Mouse (Mus musculus): Measurements from ENCODE around the gene Jun.

The Jun gene

DNA sequence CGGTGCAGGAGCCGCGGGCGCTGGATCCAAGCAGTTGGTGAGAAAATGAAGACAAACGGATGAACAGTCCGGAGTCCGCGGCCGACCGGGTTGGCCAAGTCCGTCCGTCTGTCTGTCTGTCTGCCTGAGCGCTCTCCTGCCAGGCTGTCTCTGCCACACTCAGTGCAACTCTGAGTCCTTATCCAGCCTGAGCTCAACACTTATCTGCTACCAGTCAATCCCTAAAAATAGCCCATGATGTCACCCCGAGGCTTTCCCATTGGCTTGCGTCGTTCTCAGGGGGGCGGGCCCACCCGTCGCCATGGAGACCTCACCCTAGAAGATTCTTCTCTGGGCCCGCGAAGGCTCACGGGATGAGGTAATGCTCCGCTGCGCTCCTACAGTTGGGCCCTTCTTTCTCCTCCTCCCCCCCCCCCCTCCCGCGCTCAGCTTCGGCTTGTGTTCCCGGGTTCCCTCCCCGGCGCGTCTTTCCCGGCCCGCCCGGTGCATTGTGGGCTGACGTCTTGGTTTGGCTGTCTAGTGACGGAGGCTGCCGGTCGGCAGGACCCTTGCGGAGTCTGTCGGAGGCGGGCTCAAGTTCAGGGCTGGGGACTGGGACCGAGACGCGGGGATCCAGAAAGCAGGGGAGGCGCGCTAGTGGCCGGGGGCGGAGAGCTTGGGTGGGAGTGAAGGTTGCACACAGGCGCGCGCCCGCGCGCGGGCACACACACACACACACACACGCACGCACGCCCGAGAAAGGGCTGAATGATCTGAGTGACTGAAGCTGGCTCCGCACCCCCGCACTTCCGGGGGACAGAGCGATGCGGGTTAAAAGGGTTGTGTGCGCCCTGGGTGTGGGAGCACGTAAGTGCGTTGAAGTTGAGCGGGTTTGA is at the start of gene Jun:
Gene Jun, minus strand, starts transcription at position 198 of the 875 bp plus-strand sequence.
- in situ Hi-C loops (cut with MboI; ENCODE audit: low sequenced_read_pairs): loop anchor here (25.0 kb wide), 1 partner anchor 235 kb away; no protein-coding TSS in a partner anchor

DNA sequence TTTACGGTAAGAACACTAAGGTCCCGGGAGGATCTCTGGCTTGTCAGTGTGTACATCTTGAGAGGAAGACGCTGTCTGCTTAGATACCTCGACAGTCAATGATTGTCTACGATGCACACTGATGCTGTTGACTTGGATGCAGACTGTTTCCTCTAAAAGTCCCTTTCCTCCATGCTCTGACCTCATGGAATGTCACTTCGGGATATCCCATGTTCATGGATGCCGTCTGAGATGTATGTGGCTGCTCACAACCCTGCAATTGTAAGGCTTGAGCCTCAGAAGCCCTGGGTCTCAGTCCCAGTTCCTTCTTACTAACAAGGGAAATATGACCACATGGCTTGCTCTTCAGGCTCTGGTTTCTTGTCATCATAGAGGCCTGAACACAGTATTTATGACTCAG is 49.7 kb upstream of the Jun start:
- in situ Hi-C loops (cut with MboI; ENCODE audit: low sequenced_read_pairs): no loop called here

DNA sequence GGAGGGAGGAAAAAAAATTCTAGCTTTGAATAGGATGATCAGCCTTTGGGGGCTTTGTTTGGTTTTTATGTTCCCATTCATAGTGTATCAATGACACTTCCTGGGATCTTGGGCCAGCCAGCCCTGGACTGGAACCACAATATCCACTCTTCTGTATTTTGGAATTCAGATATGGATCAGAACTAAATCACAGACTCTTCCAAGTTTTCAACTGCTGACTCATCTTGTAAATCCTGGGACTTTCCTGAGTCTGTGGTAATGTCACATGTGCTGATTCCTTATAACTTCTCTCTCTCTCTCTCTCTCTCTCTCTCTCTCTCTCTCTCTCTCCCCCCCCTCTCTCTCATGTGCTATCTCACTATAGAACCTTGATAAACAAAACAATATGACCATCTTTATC is 48.7 kb upstream of the Jun start:
- in situ Hi-C loops (cut with MboI; ENCODE audit: low sequenced_read_pairs): no loop called here

DNA sequence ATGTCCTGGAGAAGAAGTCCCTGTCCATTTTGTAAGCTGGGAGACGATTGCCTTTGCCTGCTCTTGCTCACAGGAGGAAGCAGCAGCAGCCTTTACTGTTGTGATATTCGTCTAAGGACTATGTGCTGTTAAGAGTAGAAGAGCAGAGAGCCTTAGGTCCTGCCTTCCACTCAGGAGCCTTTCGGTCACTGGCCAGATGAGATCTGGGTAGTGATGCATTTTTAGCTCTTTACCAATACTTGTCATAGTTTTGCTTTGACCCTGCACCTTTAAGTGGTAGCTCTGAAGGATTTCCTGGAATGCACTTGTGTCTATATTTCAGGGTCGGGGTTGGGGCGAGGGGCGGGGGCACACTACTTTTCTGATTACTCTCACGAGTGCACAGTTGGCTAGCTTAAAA is 47.4 kb upstream of the Jun start:
- in situ Hi-C loops (cut with MboI; ENCODE audit: low sequenced_read_pairs): no loop called here

DNA sequence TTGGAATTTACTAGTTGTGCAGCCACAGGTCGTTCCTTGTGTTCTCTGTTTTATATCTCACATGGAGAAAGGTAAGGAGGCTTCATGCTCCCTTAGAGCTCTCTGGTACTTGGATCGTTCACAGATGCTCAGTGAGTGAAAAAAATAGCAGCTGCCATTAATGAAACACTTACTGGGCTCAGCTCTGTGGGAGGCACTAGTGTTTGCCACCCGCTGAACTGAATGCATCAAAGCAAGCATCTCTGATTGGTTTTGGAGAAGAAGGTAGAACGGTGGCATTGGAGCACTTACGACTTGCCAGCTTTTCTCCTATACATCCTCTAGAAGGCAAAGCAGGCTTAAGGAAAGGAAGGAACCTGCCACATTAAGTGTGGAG is 46.7 kb upstream of the Jun start:
- in situ Hi-C loops (cut with MboI; ENCODE audit: low sequenced_read_pairs): no loop called here

DNA sequence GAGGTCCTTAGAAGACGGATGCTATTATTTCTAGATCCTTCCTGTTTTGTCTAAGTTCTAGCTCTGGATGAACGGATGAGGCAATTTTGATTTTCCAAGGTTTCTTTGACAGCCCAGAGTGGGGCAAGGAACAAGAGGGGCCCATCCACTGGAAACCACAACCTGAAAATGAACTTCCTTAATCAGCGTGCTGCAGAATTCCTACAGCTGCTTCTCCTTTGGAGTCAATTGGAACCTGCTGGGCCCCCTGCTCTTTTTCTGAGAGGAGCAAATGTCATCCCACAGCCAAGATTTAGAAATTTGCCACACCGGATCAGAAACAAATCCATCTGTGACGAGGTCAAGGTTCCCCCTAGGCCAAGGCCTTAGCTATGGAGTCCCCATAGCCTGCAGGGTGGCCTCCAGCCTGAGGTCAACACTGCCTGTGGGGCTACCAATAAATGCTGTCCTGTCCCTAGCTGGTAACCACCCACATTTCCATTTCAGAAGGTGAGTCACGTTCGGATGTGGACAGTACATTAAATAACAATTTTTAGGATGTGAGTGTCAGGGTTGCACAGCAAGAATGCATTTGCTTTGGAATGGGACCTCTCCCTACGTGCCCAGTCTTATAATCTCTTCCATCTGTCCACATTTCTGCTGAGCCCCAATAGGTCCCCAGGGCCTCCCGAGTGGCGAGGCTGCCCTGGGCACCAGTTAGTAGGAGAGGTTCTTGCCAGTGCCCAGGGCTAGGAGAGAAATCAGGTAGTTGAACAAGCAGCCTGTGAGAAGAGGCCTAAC is 46.1 kb upstream of the Jun start:
- in situ Hi-C loops (cut with MboI; ENCODE audit: low sequenced_read_pairs): no loop called here

DNA sequence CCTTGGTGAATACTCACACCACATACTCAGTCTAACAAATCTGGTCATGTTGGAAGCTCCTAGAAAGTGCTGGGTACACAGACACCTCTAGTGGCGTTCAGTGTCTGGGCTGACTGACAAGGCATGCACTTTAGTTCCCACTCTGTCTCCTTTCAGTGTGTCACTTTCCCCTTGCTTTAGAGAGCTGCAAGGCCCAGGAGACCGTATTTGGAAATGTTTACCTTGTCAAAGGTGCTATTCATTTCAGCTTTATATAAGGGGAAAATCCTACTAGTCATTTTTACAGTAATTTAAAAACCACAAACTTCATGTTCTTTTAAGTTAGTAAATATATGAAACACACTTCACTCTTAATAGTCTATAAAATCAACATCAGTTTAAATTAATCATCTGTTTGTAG is 44.7 kb upstream of the Jun start:
- in situ Hi-C loops (cut with MboI; ENCODE audit: low sequenced_read_pairs): no loop called here

DNA sequence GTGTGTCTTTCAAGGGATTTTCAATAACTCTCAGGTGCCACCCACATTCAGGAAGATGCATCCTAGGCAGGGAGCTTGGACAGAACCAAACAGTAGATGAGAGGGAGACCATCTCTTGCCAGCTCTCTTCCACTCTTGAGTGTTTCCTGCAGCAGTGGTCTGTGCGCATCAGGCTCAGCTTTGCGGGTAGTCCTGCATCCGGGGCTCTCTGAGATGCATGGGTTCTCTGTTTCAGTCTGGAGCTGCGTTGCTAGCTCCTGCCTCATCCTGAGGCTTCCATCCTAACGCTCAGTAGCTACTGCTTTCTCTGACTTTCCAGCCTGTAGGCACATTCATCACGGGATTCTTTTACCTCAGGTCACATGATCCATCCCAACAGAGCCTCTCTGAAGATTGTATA is 43.9 kb upstream of the Jun start:
- in situ Hi-C loops (cut with MboI; ENCODE audit: low sequenced_read_pairs): no loop called here

DNA sequence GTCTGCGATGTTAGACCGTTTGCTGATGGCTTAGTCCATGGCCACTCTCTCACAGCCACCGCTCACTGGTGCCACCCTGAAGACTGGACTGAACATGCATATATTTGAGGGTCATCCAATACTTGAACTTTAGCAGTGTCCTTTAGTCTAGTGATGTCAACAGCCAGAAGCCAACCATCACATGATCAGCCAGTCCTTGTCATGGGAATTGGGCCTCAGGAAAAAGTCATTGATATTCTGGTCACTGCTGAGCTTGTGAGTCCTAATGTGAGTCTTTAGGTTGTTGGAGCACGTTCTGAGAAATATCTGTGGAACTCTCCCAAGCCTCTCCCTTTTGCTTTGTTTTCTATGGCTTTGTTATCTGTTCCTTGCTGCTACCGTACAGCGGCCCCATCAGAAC is 43.3 kb upstream of the Jun start:
- in situ Hi-C loops (cut with MboI; ENCODE audit: low sequenced_read_pairs): no loop called here

DNA sequence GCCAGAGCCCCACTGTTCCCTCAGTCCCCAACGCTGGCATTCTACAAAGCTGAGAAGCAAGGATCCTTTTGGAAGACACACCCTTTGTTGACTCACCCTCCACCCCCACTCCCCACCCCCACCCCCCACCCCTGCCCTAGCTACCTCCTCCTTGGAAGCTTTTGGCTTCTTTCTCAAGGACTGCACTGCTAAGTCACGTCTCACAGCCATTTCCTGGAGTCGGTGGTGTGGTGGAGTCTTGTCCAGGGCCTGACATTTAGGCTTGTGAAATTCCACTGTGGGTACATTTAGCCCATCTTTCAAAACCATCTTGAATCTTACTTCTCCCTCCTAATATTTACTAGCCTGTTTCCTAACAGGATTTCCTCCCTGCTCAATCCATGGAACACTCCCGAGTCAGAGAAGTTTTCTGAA is 42.7 kb upstream of the Jun start:
- in situ Hi-C loops (cut with MboI; ENCODE audit: low sequenced_read_pairs): no loop called here

DNA sequence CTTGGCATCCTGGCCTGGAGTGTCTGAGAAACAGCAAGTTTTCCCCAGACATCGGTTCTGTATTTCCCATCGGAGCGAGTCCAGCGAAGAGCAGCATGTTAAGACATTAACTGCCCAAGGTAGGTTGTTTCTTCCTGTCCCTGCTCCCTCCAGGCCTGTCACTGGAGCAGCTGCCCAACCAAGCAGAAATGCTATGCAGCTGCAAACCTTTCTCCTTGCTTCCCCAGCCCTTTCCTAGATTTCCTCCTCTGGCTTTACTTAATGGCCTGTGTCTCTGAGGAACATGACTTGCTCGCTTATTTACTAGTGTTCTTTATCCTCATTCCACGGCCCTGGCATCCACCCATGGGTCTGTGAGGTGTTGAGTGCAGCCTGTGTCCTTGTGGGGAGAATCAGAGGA is 41.6 kb upstream of the Jun start:
- in situ Hi-C loops (cut with MboI; ENCODE audit: low sequenced_read_pairs): no loop called here

DNA sequence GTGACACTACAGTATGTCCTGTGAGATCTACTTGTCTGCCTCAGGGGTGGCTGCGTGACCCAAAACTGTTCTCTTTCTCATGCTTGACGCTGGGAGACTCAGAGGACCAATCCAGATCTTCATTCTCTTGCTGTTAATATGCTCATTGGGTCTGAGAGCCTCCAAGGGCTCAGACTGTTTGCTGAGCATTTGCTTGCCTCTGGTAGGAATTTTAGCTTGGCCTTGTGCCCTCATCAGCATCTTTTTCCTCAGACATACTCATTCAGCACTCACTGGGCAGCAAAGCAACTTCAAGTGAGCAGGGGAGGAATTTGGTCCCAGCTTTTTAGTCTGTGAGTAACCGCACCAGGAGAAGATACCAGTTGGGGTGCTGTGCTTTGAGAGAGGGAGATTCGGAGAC is 40.5 kb upstream of the Jun start:
- in situ Hi-C loops (cut with MboI; ENCODE audit: low sequenced_read_pairs): no loop called here

DNA sequence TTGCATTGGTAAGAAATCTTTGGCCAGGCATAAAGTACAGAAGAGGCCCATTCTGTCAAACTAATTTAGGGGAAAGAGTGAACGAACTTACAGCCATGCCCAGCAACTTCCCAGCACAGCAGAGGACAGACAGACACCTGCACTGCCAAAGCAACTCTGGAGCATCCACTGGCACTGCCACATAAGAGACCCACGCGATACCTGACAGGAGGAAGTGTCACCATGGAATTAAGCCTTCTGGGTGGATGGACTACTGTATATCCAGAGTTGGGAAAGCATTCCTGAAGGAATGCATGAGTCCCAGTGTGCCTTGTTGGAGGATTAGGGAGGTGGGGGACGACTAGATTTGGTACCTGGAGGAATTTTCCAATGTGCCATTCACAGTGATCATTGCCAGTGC is 39.5 kb upstream of the Jun start:
- in situ Hi-C loops (cut with MboI; ENCODE audit: low sequenced_read_pairs): no loop called here

DNA sequence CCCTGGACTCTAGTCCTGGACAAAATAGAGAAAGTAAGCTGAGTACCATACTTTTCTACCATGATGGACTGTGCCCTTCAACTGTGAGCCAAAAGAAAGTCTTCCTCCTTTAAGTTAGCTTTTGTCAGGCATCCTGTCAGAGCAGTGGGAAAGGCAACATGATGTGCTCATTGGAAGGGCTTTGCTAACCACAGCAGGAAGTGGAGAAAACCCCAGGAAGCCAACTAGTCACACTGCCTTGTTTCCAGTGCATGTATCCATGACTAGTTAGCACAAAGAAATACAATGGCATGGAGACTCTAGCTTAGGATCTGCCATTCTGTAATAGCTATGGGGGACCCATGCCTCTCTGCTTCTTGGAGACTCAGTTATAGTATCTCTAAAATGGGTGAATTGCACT is 37.9 kb upstream of the Jun start:
- in situ Hi-C loops (cut with MboI; ENCODE audit: low sequenced_read_pairs): no loop called here

DNA sequence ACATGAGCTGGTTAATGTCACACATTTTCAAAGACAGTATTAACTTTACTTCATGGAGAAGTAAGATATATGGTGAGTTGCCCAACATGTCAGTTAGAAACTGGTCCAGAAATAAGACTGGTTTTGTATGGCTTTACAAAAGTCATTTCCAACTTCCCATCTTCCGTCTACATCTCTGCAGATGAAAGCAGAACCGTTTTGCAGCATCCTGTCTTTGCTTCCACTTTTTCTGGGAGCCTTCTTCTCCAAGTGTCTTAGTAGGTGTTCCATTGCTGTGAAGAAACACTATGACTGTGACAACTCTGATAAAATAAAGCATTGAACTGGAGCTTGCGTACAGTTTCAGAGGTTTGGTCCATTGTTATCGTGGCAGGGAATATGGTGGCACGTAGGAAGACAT is 37.0 kb upstream of the Jun start:
- in situ Hi-C loops (cut with MboI; ENCODE audit: low sequenced_read_pairs): no loop called here

DNA sequence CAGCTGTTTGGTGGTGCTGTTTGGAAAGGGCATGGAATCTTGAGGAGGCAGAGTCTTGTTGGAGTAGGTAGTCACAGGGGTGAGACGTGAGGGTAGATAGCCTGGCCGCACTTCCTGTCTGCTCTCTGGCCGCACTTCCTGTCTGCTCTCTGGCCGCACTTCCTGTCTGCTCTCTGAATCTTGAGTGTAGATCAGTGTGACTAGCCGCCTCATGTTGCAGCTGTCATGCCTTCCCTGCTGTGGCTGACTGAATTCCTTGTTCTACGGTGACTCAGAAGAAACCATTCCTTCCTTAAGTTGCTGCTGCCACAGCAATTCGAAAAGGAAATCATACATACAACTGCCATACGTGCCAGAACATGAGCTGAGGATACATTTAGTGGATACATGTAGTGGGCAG is 31.9 kb upstream of the Jun start:
- in situ Hi-C loops (cut with MboI; ENCODE audit: low sequenced_read_pairs): no loop called here

DNA sequence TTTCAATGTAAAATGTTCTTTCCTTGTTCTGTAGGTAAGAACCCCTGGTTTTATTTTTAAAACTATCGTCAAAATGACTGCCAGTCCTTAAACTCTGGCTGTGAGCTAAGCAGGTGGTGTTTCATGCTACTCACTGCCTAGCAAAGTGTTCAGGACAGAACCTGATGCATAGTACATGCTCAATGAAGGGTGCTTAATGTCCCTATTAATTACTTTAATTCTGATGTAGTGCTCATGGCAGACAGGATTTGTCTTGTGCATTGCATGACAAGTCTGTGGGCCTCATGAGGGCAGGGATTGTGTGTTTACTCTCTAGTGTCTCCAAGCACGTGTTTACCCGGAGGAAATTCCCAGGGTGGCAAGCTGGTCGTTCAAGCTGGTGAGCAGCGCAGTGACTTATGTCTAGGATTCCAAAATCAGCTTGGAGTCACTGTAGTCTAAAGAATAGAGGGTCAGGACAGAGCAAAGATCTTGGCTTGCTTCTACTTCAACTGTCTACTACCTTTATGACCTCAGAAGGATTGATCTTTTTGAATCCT is 31.2 kb upstream of the Jun start:
- in situ Hi-C loops (cut with MboI; ENCODE audit: low sequenced_read_pairs): no loop called here

DNA sequence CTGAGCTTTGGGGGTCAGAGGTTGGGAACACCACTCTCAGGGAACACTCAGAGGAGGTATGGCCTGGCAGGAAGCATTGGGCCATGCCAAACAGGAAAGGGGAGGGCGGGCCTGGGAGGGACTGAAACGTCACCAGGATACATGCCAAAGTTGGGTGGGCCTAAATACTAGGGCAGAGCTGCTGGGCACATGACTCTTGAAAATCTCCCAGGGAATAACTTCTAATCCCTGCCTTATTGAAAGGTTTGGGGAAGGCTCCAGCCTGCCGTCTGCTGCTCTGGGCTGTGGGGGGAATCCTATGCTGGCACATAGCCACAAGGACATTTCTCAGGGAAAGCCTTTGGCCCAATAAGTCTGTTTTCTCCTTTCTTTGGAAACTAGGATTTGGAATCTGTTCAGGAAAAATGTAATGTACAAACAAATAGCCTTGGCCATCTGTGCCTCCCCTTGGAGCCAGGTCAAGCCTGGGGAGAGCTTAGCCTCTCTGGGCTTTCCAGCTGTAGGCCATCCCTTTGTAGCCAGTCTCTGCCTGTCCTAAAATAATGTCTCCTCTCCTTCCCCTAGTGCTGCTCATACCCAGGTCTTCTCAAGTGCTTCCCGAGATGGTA is 30.6 kb upstream of the Jun start:
- in situ Hi-C loops (cut with MboI; ENCODE audit: low sequenced_read_pairs): no loop called here

DNA sequence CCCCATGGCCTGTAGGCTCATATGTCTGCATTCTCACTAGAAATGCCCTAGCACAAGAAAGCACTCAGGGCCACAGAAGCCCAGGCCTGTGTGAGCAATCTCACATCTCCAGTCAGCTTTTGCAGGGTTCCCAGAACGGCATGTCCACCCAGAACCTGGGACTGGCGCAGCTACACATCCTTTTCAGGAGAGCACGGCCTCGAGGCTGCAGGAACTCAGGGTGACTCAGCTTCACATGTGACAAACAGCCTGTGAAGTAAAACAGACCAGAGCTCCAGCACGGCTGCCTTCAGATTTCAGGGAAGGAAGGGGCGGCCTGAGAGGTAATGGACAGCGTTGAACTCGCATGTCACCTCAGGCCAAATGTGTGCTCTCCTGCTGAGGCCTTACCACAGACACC is 29.6 kb upstream of the Jun start:
- in situ Hi-C loops (cut with MboI; ENCODE audit: low sequenced_read_pairs): no loop called here

DNA sequence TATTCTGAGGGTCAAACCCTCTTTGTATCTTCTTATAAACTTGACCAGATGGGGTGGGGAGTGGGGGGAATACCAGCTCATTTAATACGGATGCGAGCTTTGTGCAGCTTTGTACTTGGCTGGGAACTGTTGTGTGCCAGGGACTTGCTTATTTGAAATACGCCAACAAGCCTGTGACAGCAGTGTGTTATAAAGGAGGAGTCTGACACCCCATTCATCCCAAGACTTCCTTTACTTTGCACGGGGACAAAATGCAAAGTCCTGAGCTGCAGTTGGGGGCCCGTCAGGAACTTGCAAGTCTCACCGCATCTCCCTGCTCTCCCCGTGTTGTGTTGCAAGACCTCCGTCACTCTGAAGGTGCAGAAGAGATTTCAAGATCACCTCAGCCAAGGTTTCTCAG is 26.6 kb upstream of the Jun start:
- in situ Hi-C loops (cut with MboI; ENCODE audit: low sequenced_read_pairs): no loop called here

DNA sequence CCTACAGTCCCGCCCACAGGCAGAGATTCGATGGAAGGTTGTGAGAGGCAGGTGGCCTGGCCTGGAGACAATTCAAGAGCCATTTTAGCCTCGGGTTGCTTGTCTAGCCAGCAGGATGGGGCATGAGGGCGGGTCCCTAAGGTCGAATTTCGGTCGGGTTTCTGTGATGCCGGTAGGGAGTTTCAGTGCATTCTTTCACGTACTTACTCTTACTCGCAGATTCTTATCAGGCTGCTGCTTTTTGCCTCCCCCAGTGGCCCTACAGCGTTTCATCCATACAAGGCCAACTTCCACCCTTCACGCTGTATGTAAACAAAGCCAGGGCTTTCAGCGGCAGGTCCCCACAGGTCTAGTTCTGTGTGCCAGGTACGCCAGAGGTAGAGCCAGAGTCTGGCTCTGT is 24.3 kb upstream of the Jun start:
- in situ Hi-C loops (cut with MboI; ENCODE audit: low sequenced_read_pairs): no loop called here

DNA sequence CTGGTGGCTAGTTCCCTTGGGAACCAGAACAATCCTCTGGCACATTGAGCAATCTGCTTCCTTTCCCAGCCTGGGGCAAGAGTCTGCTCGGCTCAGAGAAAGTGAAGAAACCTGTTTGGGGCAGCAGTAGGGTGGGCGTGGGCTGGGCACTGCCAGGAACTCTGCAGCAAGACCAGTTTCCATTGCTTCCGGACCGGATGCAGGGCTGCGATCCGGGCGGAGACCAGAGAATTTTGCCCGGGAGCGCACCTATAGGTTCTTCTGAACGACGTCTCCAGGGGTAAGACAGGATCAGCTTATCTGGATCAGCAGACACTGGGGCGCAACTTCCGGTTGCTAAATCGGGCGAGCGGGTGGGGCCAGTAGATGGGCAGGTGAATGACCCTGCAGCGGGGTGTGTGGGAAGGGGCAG is 23.6 kb upstream of the Jun start:
- in situ Hi-C loops (cut with MboI; ENCODE audit: low sequenced_read_pairs): no loop called here
